Mouse (Mus musculus) 3T3-L1 (cell line): ENCODE data around the gene Spsb3.

Source experiments
- DNase-seq: peaks from one replicate; pipeline ENCODE4 v3.0.0-alpha.2; 2015; ENCODE audit warnings: low read depth, low spot score

The Spsb3 gene

DNA sequence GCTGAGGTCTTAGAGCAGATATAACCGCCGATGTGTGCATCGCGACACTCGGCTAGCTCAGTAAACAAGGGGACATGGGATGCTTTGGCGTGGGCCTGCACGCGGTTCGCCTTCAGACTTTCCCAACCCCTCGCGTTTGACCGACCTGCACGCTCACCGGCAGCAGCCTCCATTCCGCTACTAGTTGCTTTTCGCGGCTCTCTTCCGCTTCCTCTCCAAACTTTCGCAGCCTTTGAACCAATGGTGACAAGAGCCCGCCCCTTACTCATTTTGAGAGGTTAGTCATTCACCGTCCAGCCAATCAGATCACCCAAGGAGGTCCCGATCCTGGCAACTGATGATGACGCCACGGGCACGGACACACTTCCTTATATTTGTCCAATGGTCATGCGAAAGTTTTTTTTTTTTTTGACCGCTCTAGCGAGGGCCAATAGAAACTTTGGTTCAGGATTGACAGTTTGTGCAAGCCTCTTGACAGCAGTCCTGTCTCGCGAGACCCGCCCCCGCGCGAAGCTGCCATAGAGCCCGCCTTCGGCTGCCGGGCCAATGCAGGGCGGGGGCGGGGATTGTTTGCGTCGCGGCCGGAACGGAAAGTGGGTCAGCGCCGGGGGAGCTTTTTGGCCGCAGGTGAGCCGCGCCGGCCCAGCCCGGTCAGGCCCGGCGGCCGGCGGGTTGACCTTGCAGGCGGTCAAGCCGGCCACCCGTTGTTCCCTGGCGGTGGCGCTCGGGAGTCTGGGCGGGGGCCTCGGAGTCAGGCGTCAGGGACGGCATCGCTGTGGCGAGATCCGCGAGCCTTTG, at the start of gene Spsb3, which contains the start of gene Nubp2:
Spsb3 (plus strand) TSS at position 510 of the 798 bp plus-strand sequence.
Nubp2 (minus strand) TSS at position 216 of the 798 bp plus-strand sequence.
- peak; percentile 100 for DNase-seq

DNA sequence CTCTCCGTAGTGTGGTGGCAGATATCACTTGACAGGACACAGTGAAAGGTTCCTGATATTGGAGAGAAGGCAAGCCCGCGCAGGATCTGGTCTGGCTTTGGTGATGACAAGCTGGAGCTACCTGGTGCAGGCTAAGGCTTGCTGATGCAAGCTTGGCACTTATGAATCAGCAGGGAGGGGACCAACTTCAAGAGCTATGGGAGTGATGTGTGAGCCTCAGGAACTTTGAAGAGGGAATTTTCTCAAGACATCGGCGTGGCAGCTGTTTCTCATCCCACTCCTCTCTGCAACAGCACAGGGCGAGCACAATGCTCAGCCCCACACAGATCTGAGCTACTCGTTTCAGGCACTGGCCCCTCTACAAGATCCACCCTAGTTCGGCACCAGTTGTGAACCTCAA, 46.6 kb upstream of the Spsb3 start, which contains the start of gene Hagh:
Hagh (plus strand) TSS at position 302 of the 400 bp plus-strand sequence.
- no peak for DNase-seq

DNA sequence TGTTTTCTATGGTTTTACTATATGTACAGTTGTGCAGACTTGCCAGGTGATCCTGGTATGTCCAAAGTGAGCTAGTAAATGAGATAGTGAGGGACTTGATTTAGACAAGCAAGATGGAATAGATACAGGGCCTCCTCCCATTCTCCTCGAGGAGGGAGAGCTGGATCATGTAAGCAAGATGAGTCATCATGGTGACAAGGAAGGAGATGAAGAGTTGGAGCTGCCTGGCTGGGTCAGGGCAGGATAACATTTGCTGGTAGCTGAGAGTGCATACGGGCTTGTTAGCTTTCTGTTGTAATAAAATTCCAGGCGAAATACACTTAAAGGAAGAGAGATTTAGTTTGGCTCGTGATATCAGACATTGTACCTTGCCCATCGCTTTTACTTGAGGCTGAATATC, 46.1 kb upstream of the Spsb3 start:
- no peak for DNase-seq

DNA sequence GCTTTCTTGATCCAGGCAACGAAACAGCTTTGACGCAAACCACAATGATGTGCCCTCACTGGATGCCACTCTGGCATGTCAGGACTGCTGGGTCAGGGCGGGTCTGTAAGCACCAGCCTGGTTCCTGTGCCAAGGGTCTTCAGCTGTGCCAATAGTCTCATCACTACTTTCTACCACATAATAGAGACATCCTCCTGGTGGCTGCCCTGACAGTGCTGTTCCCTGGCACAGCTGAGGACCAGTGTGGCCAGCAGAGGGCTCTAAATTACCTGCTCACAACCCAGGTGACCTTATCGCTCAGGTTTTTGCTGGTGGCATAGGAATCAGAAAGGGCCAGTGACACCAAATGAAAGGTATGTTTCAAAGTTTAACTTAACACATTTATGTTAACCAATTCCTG, 45.3 kb upstream of the Spsb3 start:
- peak; percentile 40 for DNase-seq

DNA sequence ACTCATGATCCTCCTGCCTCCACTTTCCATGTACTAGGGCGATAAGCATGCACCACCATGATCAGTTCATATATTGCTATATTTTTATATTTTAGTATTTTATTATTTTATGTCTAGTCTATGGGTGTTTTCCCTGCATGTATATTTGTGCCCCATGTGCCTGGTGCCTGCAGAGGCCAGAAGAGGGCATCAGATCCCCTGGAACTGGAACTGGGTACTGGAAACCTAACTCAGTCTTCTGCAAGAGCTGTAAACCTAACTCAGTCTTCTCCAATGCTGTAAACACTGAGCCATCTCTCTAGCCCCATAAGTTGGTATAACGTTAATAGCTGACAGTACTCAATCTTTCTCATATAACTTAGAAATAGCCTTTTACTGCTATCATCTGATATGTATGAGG, 43.8 kb upstream of the Spsb3 start:
- peak; percentile 69 for DNase-seq

DNA sequence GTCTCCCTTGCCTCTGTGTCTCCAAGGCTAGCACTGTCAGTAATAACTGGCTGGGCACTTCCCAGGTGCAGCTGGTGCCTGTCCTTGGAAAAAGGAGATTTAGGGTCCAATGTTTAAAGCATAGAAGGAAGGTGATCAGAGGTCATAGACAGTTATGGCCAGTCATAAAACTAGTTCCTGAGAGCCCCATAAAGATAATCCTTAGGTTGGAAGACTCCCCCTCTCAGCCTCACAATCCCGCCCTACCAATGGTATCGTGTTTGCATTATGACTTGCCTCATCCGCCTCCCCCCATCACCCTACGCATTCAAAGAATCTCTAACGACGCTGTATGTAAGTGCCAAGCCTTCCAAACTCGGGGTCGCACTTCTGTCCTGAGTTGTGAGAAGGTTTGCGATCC, 41.9 kb upstream of the Spsb3 start:
- no peak for DNase-seq

DNA sequence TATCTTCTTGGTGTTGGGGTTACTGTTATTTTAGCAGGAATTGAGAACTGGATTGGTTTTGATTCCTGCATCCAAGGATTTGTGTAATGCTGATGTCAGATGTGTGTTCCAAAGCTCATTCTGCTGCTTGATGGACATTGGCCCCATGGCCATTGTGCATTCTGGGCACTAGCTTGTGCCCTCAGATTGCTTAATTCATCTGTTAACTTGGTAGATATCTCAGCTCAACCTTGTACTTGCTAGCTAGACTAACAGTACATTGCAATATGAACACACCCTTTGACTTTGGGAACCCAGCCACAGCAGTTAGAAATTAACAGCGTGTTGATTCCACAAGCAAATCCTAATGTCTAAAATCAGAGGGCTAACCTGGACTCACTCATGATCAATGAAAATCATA, 39.1 kb upstream of the Spsb3 start:
- DNase-seq: no peak

DNA sequence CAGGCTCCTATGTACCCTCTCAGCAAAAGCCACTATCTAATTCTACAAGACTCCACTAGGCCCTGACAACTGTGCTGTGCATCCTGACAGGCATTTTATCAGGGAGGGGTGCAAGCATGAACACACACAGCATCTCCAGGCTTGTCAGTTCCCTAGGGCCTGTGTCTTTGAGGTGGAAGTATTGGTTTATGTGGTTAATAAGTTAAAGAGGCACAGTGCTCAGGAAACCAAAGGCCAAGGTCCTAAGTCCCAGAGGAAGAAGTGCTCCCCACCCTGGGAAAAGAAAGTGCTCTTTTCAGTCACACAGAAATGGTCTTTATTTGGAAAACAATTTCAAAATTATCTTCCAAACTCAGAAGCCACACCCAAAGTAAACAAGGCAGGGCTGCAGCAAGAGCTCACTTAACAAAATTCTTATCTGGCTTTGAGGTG, 37.8 kb upstream of the Spsb3 start:
- DNase-seq: peak; percentile 10

DNA sequence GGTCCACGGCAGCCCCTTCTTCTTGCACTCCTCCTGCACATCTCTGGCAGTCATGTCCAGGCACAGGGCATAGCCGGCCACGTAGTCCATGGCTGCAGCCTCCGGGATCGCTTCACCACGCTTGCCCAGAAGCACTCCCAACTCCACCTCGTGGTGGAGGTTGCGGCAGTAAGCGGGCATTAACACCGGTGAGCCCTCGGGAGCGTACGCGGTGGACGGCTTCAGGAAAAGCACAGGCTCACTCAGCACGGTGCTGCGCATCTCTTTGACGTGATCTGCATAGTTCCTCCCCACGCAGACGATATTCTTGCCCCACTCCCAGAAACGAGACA, 36.7 kb upstream of the Spsb3 start:
- no peak for DNase-seq

DNA sequence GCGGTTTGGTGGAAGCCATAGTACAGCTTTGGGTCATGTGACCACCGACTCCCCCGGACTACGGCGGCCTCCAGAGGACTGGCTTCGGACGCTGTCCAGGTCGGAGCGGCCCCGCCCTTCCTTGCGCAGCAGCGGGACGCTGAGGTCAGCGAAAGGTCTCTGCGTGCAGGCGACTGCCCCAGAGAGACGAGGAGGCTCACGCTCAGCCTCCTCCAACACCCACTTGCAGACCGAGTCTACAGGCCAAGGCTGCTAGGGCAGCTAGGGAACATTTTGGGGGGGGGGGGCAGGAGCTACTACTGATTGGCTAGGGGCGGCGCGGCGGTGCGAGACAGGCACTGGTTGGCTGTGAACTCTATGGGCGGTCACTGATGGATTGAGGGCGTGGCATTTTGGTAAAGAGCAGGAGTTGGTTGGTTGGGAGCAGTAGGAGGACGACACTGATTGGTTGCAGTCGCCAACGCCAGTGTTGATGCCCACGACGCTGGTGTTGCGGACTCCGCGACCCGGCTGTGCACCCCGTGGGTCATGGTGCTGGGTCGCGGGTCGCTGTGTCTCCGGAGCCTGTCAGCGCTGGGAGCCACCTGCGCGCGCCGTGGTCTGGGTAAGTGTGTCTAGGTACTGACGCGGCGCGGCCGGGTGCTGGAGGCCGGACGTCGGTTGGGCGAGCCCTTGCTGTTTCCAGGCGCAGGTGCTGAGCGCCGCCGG, 36.2 kb upstream of the Spsb3 start, which contains the start of gene Fahd1:
Fahd1 (minus strand) TSS at position 300 of the 708 bp plus-strand sequence.
- DNase-seq: peak; percentile 100

DNA sequence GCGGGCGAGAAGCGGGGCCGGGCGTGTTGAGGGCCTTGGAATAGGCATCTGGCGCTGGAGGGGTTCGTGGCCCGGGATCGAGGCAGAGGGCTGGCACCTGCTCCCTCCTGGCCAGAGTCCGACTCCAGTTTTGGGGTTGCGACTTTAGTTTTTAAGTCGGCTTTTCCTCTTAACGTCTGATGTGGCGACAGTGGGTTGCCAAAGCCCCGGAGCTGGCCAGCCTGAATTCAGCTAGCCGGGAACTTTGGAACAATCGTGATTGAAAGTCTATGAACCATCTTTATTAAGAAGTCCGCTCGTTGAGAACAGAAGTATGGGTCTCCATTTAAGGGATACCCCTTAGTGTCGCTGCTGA, 35.7 kb upstream of the Spsb3 start:
- DNase-seq: no peak

DNA sequence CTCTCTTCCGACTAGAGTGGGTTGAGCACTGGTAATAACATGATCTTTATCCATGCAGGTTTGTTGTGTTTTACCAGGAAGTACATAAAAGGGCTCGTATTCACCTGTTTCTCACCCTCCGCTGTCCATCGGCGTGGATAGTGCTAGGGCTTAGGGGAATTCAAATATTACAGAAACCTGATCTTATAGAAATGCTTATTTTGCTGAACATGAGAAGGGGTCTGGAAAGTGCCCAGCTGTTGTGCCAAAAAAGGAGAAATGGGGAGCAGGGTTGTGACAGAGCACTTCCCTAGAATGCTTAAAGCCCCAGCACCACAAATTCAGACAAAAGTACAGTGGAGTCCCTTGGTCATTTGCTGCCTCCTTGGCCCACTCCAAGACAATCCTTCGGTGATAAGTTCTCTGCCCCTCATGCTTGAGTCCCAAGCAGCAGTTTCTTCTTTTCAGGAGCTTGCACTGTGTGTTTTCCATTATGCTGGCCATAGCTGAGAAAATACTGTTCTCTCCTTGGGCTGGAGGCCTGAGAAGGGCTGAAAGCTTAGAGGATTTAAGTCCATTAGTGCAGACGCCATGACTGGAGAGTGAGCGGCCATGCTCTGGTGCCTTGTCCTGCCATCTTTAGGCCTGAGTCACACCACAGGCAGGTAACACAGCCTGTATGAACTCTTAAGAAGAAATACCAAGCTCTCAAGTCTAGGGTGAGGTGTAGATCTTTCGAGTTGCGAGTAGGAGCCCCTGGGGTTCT, 34.9 kb upstream of the Spsb3 start:
- no peak for DNase-seq

DNA sequence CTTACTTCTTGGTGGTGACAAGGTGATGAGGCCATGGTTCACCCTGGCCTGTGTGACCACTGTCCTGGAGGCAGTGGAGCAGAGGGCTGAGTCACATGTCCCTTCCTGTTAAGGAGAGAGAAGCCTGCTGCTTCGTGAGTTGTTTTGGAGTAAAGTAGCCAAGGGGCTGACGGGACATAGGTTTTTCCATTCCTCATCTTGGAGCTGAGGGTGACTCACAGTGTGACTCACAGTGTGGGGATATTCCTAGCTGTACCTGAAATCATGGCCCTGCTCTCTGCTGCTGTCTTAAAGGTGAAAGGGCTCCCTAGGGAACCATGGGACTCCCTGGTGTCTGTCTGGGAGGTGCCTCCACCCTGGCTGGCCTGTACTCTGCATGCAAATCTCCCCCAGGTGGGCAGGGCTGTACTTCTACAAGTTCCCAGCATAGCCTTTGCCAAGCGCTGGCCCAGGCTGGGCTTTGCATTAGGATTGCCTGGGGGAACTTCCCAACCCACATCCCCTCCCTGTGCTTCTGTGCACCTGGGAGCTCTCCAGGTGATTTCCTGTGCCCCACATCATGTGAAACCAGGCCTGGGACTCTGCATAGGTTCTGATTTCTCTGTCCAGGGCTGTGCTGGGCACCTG, 30.5 kb upstream of the Spsb3 start:
- peak; percentile 93 for DNase-seq

DNA sequence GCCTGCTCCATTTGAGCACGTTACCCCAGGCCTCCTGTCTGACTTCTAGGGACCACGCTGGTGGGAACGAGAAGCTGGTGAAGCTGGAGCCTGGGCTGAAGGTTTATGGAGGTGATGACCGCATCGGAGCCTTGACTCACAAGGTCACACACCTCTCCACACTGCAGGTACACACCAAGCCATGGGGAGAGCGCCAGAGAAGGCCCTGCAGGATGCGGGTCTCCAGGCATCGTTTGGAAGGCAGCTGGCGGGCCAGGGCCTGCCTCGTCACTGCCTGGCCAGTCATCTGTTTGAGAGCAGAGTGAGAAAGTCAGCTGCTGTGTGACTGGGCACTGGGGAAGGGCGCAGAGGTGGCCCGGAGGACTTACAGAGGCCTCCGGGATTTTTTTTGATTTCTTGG, 29.9 kb upstream of the Spsb3 start:
- DNase-seq: no peak

DNA sequence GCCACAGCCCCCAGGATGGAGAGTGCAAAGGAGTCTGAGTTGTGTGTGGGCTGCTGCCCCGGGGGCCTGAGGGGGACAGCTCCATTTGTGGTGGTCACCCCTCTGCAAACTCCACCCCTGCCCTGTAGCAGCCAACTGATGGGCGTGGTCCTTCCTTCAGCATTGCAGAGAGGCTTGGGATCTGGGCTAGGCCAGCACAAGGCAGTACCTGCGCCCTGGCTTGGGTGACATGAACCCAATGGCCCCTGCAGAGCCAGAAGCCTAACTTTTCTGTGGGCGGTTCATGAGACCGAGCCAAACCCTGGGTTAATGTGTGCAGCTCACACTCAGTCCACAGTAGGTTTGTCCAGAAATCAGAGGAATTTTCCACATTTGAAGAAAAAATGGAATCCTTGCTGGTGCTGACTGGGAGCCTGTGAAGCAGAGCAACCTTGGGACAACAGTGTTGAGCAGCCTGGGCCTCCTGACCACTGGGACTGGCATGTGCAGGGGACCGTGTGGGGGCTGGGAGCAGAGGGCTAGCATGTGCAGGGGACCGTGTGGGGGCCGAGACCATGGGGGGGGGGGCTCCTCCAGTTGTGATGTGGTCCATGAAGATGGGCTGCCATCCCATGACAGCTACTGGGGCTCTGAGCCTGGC, 28.5 kb upstream of the Spsb3 start:
- no peak for DNase-seq

DNA sequence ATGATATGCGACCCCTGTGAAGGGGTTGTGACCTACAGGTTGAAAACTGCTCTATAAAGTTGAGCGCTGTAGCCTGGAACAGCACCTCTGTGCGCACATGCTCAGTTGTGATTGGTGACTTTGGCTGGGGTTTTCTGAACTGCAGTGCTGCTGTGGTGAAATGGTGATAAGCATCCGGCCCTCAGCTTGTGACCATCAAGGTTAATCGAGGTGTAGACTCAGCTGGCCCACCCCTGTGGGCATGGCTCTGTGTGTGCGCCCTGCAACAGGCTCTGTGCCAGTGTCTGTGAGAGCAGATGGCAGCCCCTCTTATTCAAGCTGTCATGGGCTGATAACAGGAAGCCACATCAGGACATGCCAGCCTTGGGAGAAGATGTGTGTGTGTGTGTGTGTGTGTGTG, 27.5 kb upstream of the Spsb3 start:
- DNase-seq: no peak

DNA sequence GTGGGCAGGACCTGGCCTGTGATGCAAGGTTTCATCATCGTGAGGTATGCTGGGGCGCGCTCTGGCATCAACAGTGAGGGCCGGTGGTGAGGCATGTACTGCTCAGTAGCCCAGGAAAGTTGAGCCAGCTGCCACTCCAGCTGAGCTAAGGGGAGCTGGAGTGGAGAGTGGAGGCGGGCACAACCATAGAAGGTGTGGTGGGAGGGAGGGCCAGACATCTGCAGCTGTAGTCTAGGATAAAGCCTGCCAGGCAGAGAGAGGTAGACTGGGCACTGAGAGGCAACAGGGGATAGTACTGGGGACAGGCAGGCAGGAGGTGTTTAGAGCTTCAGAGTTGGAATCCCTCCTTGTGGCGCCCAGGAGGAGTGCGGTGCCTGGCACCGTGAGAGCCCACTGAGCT, 26.4 kb upstream of the Spsb3 start:
- no peak for DNase-seq

DNA sequence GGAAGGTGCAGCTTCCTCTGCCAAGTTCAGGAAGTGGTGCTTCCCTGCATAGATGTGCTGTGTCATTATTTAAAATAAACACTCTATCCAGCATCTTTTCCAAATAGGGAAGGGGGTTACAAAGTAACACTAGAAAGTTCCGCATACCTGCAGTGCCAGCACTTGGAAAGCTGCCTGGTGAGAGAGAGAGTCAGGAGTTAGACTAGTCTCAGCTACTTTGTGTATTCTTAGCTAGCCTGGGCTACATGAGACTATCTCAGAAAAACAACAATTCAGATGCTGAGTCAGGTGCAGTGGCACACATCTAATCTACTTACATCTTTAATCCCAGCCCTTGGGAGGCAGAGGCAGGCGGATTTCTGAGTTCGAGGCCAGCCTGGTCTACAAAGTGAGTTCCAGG, 24.7 kb upstream of the Spsb3 start:
- no peak for DNase-seq

DNA sequence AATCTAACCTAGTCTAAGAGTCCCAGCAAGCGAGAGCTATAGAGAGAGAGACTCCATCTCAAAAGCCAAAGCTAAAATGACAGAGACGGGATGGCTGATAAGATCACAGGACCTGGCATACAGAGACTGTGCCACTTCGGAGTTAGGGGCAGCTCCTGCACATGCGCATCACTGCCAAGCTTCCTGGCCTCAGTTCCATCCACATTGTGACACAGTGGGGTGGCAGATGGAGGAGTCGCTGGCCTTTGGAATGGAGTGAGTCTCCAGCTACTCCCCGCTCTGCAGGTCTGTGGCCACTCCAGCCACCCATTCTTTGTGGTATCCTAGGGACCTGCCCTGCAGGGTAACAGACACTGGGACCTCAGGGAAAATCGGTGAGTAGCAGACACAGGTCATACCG, 20.7 kb upstream of the Spsb3 start, which contains the start of gene Igfals:
Igfals (plus strand) TSS at position 222 of the 400 bp plus-strand sequence.
- DNase-seq: no peak

DNA sequence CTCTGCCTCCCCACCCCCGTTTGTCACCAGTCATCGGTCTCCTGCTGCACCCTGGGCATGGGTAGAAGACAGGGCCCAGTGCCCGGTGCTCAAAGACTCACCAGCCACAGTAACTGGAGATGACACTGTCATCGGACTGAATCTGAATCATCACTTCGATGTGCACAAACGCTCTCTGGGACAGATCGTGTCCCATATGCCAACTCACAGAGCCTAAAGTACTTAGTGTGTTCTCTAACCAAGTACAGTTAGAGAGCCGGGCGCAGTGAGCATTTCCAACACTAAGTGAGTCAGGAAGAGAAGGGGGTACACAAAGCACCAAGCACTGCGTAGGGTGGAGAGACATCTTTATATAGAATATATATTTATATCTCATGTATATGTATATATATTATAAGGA, 18.5 kb upstream of the Spsb3 start:
- DNase-seq: no peak

DNA sequence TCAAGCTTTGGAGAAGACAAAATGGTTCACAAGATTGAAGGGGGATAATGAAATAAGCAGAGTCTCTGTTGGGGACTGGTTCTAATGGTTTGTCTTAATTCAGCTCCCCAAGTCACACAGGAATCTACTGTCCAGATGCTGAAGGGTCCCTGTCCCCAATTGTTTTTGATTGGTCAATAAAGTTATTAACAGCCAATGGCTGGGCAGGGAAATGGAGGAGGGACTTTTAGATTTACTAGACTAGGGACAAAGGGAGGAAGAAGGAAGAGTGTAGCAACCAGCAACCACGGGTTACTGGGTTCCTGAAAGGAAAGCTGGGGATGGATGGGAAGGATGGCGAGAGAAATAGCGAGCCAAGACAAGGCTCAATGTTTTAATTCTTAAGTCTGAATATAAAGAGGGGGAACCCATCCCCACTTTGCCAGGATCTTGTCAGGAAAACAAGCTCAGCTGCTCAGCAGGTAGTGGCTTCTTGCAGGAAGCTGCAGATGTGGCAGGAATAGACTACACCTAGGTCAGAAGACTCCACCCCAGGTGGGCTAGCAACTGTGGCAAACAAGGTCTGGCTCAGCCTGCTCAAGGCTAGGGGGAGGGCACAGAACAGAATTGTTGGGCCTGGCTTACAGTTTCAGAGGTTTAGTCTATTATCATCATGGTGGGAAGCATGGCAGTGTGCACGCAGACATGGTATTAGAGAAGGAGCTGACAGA, 12.6 kb upstream of the Spsb3 start:
- DNase-seq: no peak
